Mouse (Mus musculus) R1 (cell line): Measurements from ENCODE around the gene Arl5b.

ENCODE experiments used
- DNase-seq: peaks from one replicate; pipeline ENCODE4 v3.0.0-alpha.2; 2018; ENCODE audit warnings: low read depth, low spot score

Arl5b gene

DNA sequence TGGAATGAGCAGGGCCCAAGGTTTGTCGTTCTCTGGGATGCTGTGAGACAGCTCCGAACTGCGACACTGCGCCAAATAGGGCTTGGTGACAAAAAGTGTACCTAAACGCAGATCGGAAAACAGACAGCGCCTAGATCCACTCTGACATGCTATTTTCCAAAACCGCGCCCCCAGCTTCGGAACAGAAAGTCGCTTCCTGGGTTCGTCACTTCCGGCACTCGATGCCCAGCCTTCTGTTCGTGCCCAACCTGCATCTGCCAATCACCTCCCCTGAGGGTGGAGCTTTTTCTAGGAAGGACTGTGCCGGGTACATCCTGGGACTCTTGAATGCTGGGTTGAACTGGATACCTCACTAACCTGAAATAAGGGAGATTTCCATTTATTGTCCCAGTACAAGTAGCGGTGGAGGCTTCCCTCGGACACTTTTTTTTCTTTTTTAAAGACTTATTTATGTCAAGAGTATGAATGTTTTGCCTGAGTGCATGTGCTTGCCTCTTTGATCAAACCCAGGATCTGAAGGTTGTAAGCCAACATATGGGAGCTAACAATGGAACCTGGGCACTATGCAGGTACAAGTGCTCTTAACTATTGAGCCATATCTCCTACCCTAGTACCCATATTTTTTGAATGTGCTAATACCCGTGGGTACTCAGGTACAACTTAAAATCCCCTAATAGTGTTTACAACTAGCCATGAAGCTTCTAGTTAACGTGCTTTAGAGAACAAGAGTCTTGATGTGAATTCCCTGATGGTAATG, at the start of gene Arl5b:
Arl5b (plus strand) TSS at position 279 of the 757 bp plus-strand sequence.
- peak; percentile 94 for DNase-seq

DNA sequence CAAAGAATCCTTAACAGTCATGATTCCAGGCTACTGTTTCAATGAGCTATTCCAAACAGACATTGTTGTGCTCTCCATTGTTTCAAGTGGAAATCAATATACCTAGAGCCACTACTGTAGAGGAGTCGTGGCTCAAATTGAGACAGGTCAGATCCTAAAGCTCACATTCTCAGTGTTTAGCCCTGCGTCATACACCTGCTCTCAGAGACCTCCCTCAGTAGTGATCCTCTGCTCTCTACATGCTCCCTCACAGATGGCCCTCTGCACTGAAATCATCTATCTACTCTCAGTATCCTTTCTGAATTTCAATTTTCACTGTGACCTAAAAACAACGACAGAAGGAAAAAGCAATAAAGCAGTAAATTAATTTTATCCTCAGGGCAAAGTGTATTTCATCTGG, 41.7 kb upstream of the Arl5b start:
- DNase-seq, result no peak

DNA sequence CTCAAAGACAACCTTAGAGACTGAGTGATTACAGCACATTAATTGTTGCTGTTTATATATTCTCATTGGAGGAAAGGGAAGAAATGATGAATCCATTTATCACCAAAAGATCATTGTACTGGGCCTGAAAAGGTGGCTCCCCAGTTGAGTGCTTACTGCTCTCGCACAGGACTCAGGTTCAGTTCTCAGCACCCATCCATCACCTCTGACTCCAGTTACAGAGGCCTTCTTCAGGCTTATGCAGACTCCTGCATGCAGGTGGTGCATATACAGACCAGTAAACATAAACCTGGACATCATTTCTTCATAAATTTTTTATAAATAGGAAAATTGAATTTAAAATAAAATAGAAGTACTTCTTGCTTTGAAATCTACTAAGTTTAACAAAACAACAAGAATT, 41.1 kb upstream of the Arl5b start:
- DNase-seq, result no peak

- DNase-seq, result no peak
Observed at GRCm38 (mm10) chr2:15026817-15027216, 22.4 kb upstream of the Arl5b start.

DNA sequence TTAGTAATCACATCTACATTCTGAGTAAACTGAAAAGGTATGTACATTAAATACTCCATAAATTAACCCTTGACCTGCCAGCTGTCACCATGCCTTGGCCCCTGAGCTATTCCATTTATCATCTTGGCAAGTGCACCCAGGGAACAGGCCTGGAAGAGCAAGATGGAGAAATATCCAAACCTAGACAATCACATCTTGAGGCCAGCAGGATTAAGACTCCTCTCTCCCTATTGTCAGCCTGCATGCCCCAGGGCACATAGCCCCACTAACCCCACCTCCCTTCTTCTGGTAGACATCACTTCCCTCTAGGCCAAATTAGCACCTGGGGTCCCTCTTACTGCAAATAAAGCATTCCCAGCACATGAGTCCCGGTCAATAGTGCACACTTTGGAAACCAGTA, 21.4 kb upstream of the Arl5b start:
- DNase-seq, result no peak

DNA sequence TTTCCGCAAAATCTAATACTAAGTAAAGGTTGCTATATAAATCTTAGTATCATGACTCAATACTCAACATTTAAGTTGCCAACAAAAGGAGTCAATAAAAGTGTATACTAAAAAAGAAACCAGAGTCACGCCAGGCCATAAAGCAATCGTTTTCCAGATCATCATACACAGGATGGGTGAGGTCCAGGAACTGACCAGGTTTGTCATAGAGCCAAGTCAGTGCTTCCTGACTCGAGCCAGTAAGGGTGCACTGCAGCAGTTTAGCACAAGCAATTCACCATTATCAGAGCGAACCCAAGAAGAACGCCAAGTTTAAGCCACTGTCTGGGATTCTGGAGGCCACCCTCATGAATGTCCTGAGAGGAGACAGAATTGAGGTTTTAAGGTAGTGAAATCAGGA, 10.5 kb upstream of the Arl5b start:
- DNase-seq, result no peak

- DNase-seq, result peak; percentile 41
Observed at GRCm38 (mm10) chr2:15040326-15040725, 8.9 kb upstream of the Arl5b start.

DNA sequence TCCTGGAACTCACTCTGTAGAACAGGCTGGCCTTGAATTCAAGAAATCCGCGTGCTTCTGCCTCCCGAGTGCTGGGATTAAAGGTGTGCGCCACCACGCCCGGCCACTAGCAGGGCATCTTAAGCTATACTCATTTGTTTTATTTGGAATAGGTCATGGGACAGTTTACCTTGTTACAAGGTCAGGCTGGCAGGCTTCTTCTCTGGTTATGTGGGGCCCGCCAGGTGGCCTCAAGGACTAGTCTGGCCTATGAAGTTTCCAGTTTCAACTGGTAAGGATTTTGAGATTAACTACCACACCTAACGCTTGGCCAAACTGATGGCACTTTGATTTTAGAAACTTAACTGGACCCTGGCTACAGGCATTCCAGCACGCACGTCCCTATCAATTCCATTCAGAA, 5.3 kb downstream of the Arl5b start:
- DNase-seq, result peak; percentile 76

DNA sequence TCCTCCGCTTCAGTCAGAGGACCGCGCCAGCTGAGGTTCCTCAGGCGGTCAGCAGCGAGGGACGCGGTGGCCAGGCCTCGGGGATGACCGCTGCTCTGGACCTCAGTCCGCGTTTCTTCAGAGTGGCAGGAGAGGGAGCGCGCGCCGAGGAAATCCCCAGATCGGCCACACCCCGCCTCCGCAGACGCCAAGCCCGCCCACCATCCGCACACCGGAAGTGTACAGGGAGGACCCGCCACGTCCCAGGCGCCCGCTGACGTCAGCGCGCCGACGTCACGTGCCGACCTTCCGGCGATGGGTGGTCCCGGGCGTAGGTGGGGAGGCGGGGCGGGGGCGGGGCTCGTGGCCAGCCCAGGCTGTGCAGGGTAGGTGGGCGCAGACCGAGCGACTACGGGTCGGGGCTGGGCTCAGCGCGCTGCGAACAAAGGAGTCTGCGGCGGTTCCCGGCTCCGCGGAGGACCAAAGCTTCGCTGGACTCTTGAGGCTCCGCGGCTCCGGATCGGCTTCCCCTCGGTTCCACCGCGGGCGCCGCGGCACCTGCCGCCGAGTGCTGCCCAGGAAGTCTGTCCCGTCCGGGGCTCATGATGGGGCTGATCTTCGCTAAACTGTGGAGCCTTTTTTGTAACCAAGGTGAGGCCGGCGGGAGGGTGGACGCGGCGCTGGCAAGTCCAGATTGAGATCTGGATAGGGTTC, 5.9 kb downstream of the Arl5b start, which contains the start of gene Nsun6:
Nsun6 (minus strand) TSS at position 125 of the 693 bp plus-strand sequence.
- peak; percentile 93 for DNase-seq

DNA sequence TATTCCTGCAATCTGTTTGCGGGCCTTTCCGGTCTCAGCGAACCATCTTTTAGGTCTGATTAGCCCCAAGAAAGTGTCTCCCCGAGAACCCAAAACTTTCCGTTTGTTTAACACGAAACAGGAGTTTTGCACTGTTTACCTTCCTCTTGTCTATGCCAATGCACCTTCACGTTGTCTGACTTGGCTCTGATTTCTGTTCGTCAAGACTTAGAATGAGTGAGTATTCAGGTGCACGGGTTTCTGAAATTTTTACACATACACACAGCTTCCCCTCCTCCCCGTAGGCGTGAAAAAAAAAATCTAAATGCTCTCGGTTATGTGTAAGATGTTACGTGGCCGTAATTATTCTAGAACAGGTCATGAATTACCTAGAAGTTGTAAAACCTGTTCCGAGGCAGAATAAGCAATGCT, 6.6 kb downstream of the Arl5b start:
- DNase-seq, result no peak

DNA sequence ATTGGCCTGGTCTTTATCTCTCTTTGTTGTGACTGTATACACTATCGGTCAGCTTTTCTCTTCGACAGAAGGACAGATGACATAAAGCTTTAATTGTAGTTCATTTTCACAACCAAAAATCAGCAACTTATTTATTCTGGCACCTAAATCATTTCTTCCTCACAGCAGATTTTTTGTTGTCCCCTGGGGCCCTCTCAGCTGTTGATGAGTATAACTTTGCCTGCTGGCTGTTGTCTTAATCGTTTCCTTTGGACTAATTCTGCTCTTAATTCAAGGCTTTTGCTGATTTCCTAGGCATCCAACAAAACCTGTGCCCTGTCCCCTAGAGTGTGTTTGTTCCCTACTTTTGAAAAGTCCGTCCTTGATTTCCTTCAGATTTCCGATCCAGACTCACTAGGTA, 9.0 kb downstream of the Arl5b start:
- no peak for DNase-seq

DNA sequence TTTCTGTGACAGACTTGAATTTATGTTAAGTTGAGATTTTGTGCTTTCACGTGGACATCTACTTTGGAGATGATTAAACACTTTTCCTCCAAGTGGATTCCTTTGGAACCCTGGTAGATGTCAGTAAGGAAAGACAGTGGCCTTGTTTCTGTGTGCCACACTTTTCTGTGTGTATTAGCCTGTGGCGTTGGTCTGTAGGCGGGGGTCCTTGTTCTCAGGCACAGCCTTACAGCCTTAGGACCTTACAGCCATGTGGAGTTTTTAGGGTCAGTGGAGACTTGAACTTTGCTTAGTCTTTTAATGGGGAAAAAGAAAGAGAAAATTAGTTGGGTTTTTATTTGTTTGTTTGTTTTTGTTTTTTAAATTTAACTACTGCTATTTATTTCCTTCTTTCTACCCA, 11.7 kb downstream of the Arl5b start:
- no peak for DNase-seq

DNA sequence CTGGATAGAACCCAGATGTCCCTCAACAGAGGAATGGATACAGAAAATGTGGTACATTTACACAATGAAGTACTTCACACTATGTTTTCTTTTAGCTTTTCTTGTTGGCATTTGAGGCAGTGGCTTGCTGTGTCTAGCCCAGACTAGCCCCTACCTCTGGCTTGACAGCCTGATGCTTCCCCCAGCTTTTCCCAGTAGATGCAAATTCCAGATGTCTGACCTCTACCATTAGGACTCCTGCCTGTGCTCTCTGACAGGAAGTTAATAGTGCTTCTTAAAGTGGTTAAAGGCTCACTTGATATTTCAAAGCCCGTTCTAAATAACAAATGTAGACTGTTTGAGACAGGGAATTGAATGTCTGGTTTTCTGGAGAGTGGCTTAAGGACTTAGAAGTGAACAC, 14.6 kb downstream of the Arl5b start:
- DNase-seq, result peak; percentile 25

- no peak for DNase-seq
Observed at GRCm38 (mm10) chr2:15064380-15065269, 15.4 kb downstream of the Arl5b start.

DNA sequence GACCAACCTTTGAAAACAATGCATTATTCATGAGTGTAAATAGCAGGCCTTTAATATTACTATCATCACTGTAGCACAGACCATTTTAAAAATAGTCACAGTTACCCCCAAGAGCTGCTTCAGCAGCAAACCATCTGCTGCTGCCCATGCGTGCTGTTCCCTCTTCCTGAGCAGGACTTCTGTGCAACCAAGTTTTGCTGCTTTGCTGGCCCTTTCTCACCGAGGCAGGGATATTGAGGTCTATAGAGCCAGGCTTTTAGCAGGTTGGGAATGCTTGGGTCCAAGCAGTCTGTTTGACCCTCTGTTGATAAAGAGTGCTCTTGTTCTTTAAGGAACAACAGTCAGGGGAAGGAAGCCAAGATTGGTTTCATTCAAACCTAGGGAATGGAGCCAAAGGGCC, 16.3 kb downstream of the Arl5b start:
- DNase-seq, result no peak

- peak; percentile 6 for DNase-seq
Observed at GRCm38 (mm10) chr2:15067091-15067490, 17.9 kb downstream of the Arl5b start.

DNA sequence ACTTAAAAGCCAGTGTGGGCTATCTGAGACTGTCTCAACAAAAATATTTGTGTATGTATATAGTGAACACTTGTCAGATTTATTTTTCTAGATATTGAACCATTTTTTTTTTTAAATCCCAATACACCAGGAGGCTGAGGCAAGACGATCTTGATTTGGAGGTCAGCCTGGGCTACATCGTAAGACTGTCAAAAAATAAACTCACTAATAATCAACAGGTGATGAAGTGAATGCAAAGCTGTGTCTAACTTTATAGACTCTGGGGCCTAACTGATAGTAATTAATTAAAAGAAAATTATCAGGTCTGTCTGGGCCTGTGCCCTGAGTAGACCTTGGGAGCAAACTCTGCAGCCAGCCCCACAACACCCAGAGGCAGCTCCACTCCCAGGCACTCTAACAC, 34.5 kb downstream of the Arl5b start:
- DNase-seq, result no peak

DNA sequence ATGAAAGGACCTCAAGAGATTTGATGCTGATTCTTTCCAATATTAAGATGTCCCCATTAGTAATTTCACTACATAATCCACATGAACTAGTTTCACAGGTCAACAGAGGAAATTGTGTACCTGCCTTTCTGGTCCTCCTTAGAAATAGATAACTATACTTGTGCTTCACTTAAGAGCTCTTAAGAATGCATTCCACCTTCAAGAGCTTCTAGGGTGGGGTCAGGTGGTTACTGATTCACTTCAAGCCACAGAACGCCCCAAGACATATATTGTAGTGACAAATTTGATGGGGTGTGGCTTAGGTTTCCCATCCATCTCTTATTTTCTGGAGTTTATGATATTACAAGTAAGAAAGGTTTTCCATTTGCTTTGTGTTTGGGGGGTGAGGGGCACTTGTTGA, 38.1 kb downstream of the Arl5b start:
- DNase-seq, result no peak

DNA sequence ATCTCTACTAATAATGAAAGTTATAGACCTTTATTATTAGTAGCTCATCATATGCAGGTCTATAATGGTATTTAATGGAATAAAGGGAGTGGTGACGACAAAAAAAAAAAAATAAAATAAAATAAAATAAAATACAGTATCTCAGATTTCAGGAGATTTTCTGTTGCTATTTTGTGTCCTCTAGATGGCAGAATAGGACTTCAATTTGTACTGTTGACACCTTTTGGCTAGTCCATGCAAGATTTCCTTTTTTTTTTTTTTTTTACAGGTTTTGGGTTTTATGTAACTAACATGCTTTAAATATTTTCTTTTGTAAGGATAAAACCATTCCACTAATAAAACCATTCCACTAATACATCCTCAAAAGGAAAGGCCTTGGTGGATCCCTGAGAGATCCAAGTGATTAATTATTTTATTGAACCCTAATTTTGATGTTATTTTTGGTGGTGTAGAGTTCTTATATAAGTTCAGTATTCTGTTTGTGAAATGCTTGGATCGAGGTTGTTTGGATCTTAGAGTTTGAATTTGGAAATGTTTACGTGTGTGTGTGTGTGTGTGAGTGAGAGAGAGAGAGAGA, 47.4 kb downstream of the Arl5b start:
- DNase-seq, result peak; percentile 8

- no peak for DNase-seq
Observed at GRCm38 (mm10) chr2:15104386-15104785, 55.2 kb downstream of the Arl5b start.

DNA sequence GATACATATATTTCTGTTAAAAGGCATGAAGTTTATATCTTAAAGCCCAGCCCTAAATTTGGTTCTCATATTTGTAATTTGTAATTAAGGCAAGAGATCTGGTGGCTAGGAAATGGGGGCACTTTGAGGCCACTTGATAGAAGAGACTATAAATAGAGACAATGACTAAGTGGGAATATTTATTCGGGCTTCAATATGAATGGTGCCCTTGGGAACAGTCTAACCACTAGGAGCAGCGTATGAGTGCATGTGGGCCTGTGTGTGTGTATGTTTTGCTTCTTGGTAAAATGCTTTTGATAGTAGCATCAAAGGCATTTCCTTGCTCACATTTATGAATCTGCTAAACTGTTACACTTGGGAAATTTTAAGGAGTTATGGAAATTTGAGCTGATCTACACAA, 62.1 kb downstream of the Arl5b start:
- DNase-seq, result no peak
